Mouse (Mus musculus) embryonic facial prominence, embryonic 15.5 days (tissue): ENCODE measurements around the gene Tbc1d22b. TPM values are rescaled to one million over a fixed set of nuclear protein-coding genes. Genes with fewer than 3 reads are reported as not detected.

Experiments used
- microRNA-seq: library from miRNA; unstranded; fragments of <30 nt; microRNA quantifications from one replicate; pipeline ENCODE4, GENCODE M21; 2016; ENCODE audit warnings: borderline number of aligned reads
- polyA plus RNA-seq: library from polyadenylated mRNA; unstranded; fragments of >200 nt; fragmentation: Nextera tagmentation; extraction: Ambion mirVana; gene quantifications from 2 replicates; pipeline ENCODE4 v1.2.1, GENCODE M21; 2015

Gene Tbc1d22b
- polyA plus RNA-seq, 1 experiment from 2014 or later = 16.7 TPM

Small RNAs within 50 kb of the gene (microRNA-seq; reads per million reads assigned to microRNA genes)
- not detected for gene Mir7667

Other genes with a start within 250 kb of the Tbc1d22b start
- gene Pi16, start 232.1 kb upstream of the Tbc1d22b start, polyA plus RNA-seq = 2.7 and 2.8 TPM in 2 replicates
- gene Mtch1, start 201.9 kb upstream of the Tbc1d22b start, polyA plus RNA-seq = 337 and 355 TPM in 2 replicates
- 14.5 and 15.3 TPM in 2 replicates for gene Fgd2, start 188.9 kb upstream of the Tbc1d22b start, polyA plus RNA-seq
- gene Pim1, start 59.0 kb upstream of the Tbc1d22b start, polyA plus RNA-seq = 17.8 and 20.0 TPM in 2 replicates
- not detected in 2 replicates for gene Gm17657, start 147 bp upstream of the Tbc1d22b start, polyA plus RNA-seq
- 0.95 and 1.6 TPM in 2 replicates for gene Tmem217, start 2.6 kb downstream of the Tbc1d22b start, polyA plus RNA-seq
- 72.0 and 84.7 TPM in 2 replicates for gene Rnf8, start 65.0 kb downstream of the Tbc1d22b start, polyA plus RNA-seq
- 2.4 and 2.5 TPM in 2 replicates for gene Gm28043, start 65.1 kb downstream of the Tbc1d22b start, polyA plus RNA-seq
- gene Cmtr1, start 110.8 kb downstream of the Tbc1d22b start, polyA plus RNA-seq = 108 and 110 TPM in 2 replicates
- gene Ccdc167, start 167.3 kb downstream of the Tbc1d22b start, polyA plus RNA-seq = 10.7 and 11.0 TPM in 2 replicates